Mouse (Mus musculus): ENCODE results near the gene Nlrx1. TPM values are rescaled to one million over a fixed set of nuclear protein-coding genes. Genes with fewer than 3 reads are reported as not detected.

Nlrx1 gene
- polyA plus RNA-seq, 1 experiment from 2014 or later: 3.3 TPM

DNA sequence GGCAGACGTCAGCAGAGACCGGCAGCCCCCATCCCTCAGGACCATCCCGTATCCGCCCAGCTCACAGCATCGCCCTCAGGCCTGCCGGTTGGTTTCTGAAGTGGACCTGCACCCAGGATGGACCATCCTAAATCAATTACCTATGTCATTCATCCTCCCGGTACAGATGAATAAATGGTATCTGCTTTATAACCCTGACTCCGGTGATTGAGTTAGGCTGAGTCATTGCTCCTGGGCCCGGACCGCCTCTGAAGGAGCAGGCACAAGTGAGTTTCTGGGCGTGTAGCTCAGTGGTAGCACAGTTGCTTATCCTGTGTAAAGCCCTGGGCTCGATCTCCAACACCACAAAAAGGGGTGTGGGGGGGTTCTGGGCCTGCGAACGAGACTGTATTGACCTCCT lies 7.0 kb downstream of the Nlrx1 start:
- Histone ChIP-seq H3K36me3 (no peaks in the 10 kb centered on the region), H3K27me3 (ENCODE audit: low read depth, poor library complexity, severe bottlenecking) (peaks cover 4% of the 10 kb centered on the region; the same call in 1 of the 2 replicates), H3K4me3 (no peak overlapping the region), H3K9me3 (replicated peaks) (no peaks in the 10 kb centered on the region), H3K4me1 (peaks cover 3% of the 10 kb centered on the region; the same call in 1 of the 2 replicates), H3K27ac (no peak overlapping the region)
- no peak for DNase-seq (ENCODE audit: low spot score)
- 85% methylated on average over 14 of the region's 14 CpGs for WGBS

- no peaks in the 10 kb centered on the region for H3K9me3 ChIP-seq (replicated peaks)
- no peak for DNase-seq (ENCODE audit: low spot score)
- H3K36me3 ChIP-seq: no peaks in the 10 kb centered on the region
- H3K4me3 ChIP-seq: no peak overlapping the region
- H3K27ac ChIP-seq: no peak overlapping the region
- 86% methylated on average over 10 of the region's 10 CpGs for WGBS
- no peaks in the 10 kb centered on the region for H3K27me3 ChIP-seq (ENCODE audit: low read depth, poor library complexity, severe bottlenecking)
- H3K4me1 ChIP-seq: peaks cover 26% of the 10 kb centered on the region
Measured at GRCm38 (mm10) chr9:44259014-44259413, 9.4 kb downstream of the Nlrx1 start.

GRCm38 (mm10) chr9:44256213-44256612 lies 12.2 kb downstream of the Nlrx1 start:
- 89% methylated on average over 8 of the region's 8 CpGs for WGBS

GRCm38 (mm10) chr9:44255136-44255521 lies 13.3 kb downstream of the Nlrx1 start:
- H3K4me1 ChIP-seq: peaks cover 41% of the 10 kb centered on the region
- no peaks in the 10 kb centered on the region for H3K9me3 ChIP-seq (replicated peaks)
- 67% methylated on average over 6 of the region's 6 CpGs for WGBS
- H3K27me3 ChIP-seq (ENCODE audit: low read depth, poor library complexity, severe bottlenecking): 0 out of 2 replicates have a peak, but pooled peaks cover 8% of the 10 kb centered on the region
- H3K4me3 ChIP-seq: no peak overlapping the region
- H3K27ac ChIP-seq: peak overlapping the region; percentile 83
- no peaks in the 10 kb centered on the region for H3K36me3 ChIP-seq
- DNase-seq (ENCODE audit: low spot score): no peak

More at GRCm38 (mm10) chr9:44256213-44256612, 12.2 kb downstream of the Nlrx1 start:
- H3K9me3 ChIP-seq (replicated peaks): no peaks in the 10 kb centered on the region
- H3K27ac ChIP-seq: 0 out of 2 replicates have a peak overlapping the region, but pooled peaks have one; percentile 27
- H3K4me1 ChIP-seq: peaks cover 39% of the 10 kb centered on the region
- H3K36me3 ChIP-seq: no peaks in the 10 kb centered on the region
- H3K27me3 ChIP-seq (ENCODE audit: low read depth, poor library complexity, severe bottlenecking): no peaks in the 10 kb centered on the region
- no peak overlapping the region for H3K4me3 ChIP-seq
- DNase-seq (ENCODE audit: low spot score): no peak

DNA sequence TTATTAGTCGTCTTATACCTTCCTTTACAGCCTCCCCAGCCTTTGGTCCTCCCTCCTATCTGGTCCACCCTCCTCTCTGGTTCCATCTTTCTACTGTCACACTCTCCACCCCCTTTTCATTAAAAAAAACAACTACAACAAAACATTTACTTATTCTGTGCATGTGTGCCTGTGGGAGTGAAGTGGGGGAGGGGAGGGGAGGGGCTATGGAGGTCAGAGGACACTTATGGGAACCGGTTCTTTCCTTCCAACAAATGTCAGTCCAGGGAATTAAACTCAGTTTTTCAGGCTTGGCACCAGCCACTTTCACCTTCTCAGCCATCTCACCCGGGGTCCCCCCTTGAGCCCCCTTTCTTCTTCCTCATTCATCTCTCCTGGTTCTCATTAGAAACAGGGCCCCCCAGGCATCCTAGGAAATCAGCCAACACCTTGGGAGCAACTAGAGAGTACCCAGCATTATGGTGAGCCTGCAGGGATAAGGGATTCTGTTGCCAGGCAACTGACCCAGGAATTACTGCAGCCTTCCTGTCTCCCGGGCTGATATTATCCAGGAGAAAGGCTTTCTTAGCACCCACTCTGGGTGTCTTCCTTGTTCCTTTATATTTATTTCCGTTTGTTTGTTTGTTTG lies 13.8 kb downstream of the Nlrx1 start:
- no peaks in the 10 kb centered on the region for H3K9me3 ChIP-seq (replicated peaks)
- WGBS: 9% methylated on average over 5 of the region's 5 CpGs

GRCm38 (mm10) chr9:44253441-44253840 lies 15.0 kb downstream of the Nlrx1 start:
- peaks cover 47% of the 10 kb centered on the region for H3K4me1 ChIP-seq
- H3K36me3 ChIP-seq: no peaks in the 10 kb centered on the region
- peak overlapping the region; percentile 83; the same call in 1 of the 2 replicates for H3K27ac ChIP-seq
- H3K9me3 ChIP-seq (replicated peaks): no peaks in the 10 kb centered on the region
- no peak for DNase-seq (ENCODE audit: low spot score)
- H3K4me3 ChIP-seq: no peak overlapping the region
- WGBS: 75% methylated on average over 6 of the region's 6 CpGs
- H3K27me3 ChIP-seq (ENCODE audit: low read depth, poor library complexity, severe bottlenecking): peaks cover 22% of the 10 kb centered on the region; the same call in 1 of the 2 replicates

More for the DNA sequence above, 13.8 kb downstream of the Nlrx1 start:
- no peaks in the 10 kb centered on the region for H3K36me3 ChIP-seq
- H3K27me3 ChIP-seq (ENCODE audit: low read depth, poor library complexity, severe bottlenecking): 0 out of 2 replicates have a peak, but pooled peaks cover 12% of the 10 kb centered on the region
- no peak overlapping the region for H3K4me3 ChIP-seq
- peak; percentile 49 for DNase-seq (ENCODE audit: low spot score)
- H3K27ac ChIP-seq: peak overlapping the region; percentile 83
- H3K4me1 ChIP-seq: peaks cover 41% of the 10 kb centered on the region

DNA sequence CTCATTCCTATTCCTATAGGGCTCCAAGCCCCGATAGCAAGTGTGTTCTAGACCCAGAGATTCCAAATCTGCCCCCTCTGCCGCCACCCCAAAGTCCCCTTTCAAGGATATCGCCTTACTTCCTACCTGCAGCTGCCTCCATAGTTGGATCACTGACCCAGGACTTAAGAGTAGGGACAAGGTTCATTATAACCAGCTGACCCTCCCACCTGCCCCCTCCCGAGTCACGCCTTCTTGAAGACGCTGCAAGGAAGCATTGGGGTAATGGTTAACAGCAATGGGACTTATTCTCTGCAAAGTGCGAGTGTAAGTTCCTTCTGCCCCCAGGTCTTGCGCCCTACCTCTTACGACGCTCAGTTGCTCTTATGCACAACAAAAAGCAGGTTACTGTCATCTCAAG lies 17.1 kb downstream of the Nlrx1 start, which contains the start of gene Pdzd3:
Gene Pdzd3, minus strand, starts transcription at position 158 of the 400 bp plus-strand sequence.
- no peaks in the 10 kb centered on the region for H3K36me3 ChIP-seq
- no peaks in the 10 kb centered on the region for H3K9me3 ChIP-seq (replicated peaks)
- peaks cover 43% of the 10 kb centered on the region for H3K4me1 ChIP-seq
- no peak for DNase-seq (ENCODE audit: low spot score)
- H3K27me3 ChIP-seq (ENCODE audit: low read depth, poor library complexity, severe bottlenecking): peaks cover 25% of the 10 kb centered on the region; the same call in 1 of the 2 replicates
- no peak within 1 kb of the TSS for H3K27ac ChIP-seq
- 78% methylated on average over 10 of the region's 10 CpGs for WGBS
- H3K4me3 ChIP-seq: no peak within 1 kb of the TSS

DNA sequence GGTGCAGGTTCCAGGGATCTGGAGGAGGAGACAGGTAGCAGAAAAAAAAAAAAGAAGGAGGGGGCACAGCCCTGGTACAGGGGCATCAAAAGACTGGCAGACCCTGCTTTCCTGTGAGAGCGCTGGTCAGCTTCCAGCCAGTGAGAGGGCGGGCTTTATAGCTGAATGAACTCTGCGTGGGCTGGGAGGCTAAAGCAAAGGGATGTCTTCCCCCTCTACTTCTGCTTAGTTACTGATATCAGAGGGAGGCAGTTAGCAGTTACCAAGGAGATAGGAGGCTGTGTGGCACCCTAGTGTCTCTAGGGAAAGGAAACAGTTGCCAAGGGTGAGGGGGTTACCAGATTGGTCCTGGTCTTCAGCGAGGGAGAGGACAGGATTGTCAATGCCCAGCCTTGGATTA lies 18.0 kb downstream of the Nlrx1 start:
- H3K36me3 ChIP-seq: no peaks in the 10 kb centered on the region
- H3K9me3 ChIP-seq (replicated peaks): no peaks in the 10 kb centered on the region
- no peak overlapping the region for H3K27ac ChIP-seq
- no peak overlapping the region for H3K4me3 ChIP-seq
- peaks cover 35% of the 10 kb centered on the region for H3K4me1 ChIP-seq
- DNase-seq (ENCODE audit: low spot score): no peak
- WGBS: 67% methylated on average over 4 of the region's 4 CpGs
- peaks cover 25% of the 10 kb centered on the region; the same call in 1 of the 2 replicates for H3K27me3 ChIP-seq (ENCODE audit: low read depth, poor library complexity, severe bottlenecking)

DNA sequence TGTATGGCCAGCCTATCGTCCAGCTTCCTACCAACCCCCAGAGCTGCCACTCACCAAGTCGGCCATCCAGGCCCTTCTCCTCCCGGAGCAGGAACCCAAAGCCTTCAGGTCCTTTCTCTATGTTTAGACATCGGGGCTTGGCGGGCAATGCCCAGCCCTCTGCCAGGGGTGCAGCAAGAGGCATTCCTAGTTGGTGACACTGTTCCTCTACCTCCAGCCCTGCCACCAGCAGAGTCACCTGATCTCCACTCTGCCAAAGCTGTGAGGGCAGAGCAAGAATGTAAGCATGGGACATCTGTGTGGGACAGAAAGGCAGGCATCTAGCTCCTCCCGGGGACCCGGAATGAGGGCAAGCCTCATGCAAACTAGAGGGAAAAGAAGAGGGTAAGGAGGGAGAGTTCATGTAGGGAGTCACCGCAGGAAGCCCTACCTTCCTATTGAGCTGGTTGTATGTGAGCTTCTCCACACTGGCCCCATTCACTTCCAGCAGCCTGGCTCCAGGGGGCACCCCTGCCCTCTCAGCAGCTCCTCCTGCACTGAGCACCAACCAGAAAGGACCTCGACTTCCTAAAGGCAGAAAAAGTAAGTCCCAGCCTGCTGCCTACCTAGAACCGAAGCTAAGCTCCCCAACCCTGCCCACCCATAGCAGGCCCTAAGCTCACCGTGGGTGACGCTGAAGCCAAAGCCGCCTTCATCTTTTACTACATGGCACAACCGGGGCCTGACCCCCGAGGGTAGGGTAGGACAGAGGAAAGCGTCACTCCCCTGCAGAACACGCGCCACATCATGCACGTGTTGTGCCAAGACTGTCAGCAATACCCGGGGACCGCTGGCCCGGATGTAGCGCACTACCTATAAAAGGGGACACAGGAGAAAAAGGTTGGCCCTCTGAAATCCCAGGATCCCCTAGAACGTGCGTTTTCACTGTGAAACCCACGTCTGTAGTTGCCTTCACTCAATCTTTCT lies 18.9 kb downstream of the Nlrx1 start:
- H3K36me3 ChIP-seq: no peaks in the 10 kb centered on the region
- WGBS: 43% methylated on average over 26 of the region's 26 CpGs
- peak; percentile 62 for DNase-seq (ENCODE audit: low spot score)
- peaks cover 25% of the 10 kb centered on the region; the same call in 1 of the 2 replicates for H3K27me3 ChIP-seq (ENCODE audit: low read depth, poor library complexity, severe bottlenecking)
- no peaks in the 10 kb centered on the region for H3K9me3 ChIP-seq (replicated peaks)
- 0 out of 2 replicates have a peak overlapping the region, but pooled peaks have one; percentile 8 for H3K4me3 ChIP-seq
- H3K4me1 ChIP-seq: peaks cover 25% of the 10 kb centered on the region
- H3K27ac ChIP-seq: 0 out of 2 replicates have a peak overlapping the region, but pooled peaks have one; percentile 44

GRCm38 (mm10) chr9:44247907-44248306 lies 20.5 kb downstream of the Nlrx1 start:
- 86% methylated on average over 6 of the region's 6 CpGs for WGBS
- no peak for DNase-seq (ENCODE audit: low spot score)
- Histone ChIP-seq H3K4me1 (peaks cover 9% of the 10 kb centered on the region), H3K27me3 (ENCODE audit: low read depth, poor library complexity, severe bottlenecking) (peaks cover 25% of the 10 kb centered on the region; the same call in 1 of the 2 replicates), H3K27ac (no peak overlapping the region), H3K9me3 (replicated peaks) (no peaks in the 10 kb centered on the region), H3K4me3 (no peak overlapping the region), H3K36me3 (no peaks in the 10 kb centered on the region)

DNA sequence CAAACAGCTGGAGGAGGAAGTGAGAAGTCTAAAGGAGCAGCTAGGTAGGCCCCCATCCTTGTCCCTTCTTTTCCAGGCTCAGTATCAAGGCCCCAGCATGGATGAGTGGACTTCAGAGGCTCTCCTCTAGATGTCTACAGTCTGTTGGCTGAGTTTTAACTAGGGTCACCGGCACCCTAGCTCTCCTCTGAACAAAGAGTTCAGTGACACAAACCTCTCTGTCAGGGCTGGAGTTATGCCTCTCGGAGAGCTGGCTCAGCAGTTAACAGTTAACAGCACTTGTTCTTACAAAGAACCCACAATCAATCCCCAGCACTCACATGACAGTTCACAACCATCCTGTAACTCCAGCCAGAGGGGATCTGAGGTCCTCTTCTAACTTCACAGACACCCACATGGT lies 24.8 kb downstream of the Nlrx1 start:
- Histone ChIP-seq H3K27me3 (ENCODE audit: low read depth, poor library complexity, severe bottlenecking) (peaks cover 5% of the 10 kb centered on the region; the same call in 1 of the 2 replicates), H3K36me3 (no peaks in the 10 kb centered on the region), H3K4me1 (no peaks in the 10 kb centered on the region), H3K27ac (no peak overlapping the region), H3K4me3 (no peak overlapping the region), H3K9me3 (replicated peaks) (no peaks in the 10 kb centered on the region)
- DNase-seq (ENCODE audit: low spot score): no peak
- 67% methylated on average over 2 of the region's 2 CpGs for WGBS

DNA sequence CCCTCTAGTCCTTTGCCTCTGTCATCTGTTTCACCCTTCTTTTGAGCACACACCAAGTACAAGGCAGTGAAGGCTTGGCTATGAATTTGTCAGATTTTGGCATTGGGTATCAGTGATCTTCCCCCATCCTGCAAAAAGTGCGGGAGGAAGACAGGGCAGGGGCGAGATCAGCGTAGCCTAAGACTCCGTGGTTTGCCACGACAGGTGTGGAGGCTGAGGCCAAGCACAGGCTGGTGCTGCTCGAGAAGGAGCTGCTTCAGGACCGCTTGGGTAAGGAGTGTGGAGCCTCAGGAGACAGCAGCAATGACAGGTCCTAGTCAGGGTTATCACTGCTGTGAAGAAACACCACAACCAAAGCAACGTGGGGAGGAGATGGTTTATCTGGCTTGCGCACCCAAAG lies 27.0 kb downstream of the Nlrx1 start:
- Histone ChIP-seq H3K4me1 (peaks cover 8% of the 10 kb centered on the region; the same call in 1 of the 2 replicates), H3K9me3 (replicated peaks) (no peaks in the 10 kb centered on the region), H3K27ac (no peak overlapping the region), H3K4me3 (no peak overlapping the region), H3K36me3 (no peaks in the 10 kb centered on the region), H3K27me3 (ENCODE audit: low read depth, poor library complexity, severe bottlenecking) (no peaks in the 10 kb centered on the region)
- no peak for DNase-seq (ENCODE audit: low spot score)
- 76% methylated on average over 9 of the region's 9 CpGs for WGBS

Measured in limb, embryonic 10.5 days (tissue).